Mouse (Mus musculus): ENCODE data around the gene Wbp2nl.
A peak's percentile ranks its signal among the peaks of the same experiment; 100 is the strongest.

Gene Wbp2nl

GRCm38 (mm10) chr15:82319613-82320012, 20.9 kb downstream of the Wbp2nl start:
- no peak for DNase-seq (ENCODE audit: low read depth)

DNA sequence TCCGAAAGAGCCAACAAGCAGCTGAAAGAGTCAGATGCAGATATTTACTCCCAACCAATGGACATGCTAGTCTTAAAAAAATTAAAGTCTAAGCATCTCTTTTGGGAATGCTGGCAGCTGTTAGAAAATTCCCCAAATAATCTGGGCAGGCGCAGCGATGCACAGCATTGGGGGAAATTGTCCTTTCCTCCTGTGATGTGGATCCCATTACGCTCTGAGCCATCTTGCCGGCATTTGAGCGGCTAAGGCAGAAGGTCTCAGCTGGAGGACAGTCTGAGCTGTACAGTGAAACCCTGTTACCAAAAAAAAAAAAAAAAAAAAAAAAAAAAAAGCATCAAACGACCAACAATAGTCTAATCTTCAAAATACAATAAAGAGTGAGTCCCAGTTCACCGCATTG, 23.4 kb downstream of the Wbp2nl start:
- DNase-seq (ENCODE audit: low read depth) = no peak

DNA sequence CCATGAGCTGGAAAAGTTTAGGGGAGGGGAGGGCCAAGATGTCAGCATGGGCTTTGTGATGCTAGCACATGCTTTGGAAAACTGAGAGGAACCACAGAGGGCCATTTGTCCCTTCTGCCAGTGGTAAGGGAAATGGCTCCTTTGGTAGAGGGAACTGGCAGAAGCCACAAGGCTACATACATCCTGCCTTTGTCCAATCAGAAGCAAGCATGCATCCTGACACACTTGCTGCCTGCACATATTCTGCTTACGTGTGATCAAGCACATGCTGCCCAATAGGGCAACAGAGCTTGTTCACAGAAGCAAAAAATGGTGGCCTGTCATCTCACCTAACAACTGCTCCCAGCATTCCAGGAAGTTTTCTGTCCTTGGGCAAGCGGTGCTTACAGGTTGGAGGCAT, 26.6 kb downstream of the Wbp2nl start:
- DNase-seq (ENCODE audit: low read depth) = no peak

GRCm38 (mm10) chr15:82335194-82335593, 36.4 kb downstream of the Wbp2nl start:
- no peak for DNase-seq (ENCODE audit: low read depth)

- DNase-seq (ENCODE audit: low read depth) = no peak
Measured at GRCm38 (mm10) chr15:82336629-82337028, 37.9 kb downstream of the Wbp2nl start.

DNA sequence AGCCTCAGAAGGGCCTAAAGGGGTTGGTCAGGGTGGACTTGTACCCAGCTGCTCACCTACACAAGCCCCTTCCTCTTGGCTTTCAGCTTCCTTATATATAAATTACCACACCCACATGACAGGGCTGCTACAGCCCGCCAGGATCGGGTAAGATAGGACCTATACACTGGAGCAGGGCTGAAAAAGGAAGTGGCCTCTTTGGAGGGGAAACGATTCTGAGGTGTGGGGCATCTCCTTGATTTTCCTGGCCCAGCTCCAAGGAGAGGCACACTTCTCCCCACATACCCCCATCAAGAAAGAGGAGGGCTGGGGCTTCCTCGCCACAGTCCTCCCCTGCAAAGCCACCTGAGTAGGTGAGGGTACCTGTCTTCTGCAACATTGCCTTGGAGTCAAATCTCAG, 39.1 kb downstream of the Wbp2nl start:
- DNase-seq (ENCODE audit: low read depth) = no peak

- DNase-seq (ENCODE audit: low read depth) = peak; percentile 93
Measured at GRCm38 (mm10) chr15:82338593-82339112, 39.9 kb downstream of the Wbp2nl start, which contains the start of the genes Naga, Pheta2 and Smdt1. Naga (minus strand) TSS chr15:82338925. Pheta2 (plus strand) TSS chr15:82338942. Smdt1 (plus strand) TSS chr15:82338959.

DNA sequence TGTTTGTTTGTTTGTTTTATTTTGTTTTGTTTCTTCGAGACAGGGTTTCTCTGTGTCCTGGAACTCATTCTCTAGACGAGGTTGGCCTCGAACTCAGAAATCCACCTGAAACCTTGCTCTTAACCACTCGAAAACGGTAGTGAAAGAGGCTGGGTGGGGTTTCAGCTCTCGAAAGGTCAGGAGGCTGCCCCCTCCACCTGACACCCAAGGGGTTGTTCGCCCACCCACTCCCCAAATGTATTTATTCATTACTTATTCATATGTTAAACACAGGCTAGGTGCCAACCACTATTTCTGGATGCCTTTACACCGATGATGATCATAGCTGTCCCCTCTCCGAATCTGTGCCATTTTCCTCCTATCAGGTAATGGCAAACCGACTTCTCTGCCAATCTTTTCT, 40.4 kb downstream of the Wbp2nl start:
- no peak for DNase-seq (ENCODE audit: low read depth)

- DNase-seq (ENCODE audit: low read depth) = no peak
Measured at GRCm38 (mm10) chr15:82339634-82340254, 41.0 kb downstream of the Wbp2nl start.

DNA sequence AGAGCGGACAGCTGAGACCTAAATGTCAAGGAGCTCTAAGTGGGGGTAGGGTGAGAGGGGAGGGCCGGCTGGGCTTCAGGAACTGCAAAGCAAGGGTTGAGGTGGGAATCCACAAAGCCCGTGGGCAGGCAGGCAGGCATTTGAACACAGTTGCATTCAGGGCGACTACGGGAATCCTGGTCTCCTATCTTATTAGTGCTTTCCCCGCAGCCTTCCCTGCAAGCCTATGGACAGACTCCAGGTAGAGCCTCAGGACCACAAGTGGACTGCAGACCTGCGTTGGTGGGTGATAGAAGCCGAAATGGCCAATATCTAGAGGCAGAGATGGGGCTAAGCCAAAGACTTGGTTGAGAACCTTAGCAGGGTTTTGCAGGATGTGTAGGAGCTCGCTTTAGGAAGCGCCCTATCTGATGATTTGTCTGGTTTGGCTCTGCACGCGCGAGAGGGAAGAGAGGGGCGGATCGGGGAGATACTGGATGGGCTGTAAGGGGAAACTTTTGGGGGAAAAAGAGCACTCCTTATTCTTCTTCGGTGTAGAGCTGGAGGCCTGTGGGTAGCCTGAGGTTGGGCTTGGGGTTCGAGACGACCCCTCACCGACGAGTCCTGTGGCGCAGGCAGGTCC, 41.8 kb downstream of the Wbp2nl start:
- DNase-seq (ENCODE audit: low read depth) = no peak

- no peak for DNase-seq (ENCODE audit: low read depth)
Measured at GRCm38 (mm10) chr15:82341036-82341501, 42.3 kb downstream of the Wbp2nl start.

DNA sequence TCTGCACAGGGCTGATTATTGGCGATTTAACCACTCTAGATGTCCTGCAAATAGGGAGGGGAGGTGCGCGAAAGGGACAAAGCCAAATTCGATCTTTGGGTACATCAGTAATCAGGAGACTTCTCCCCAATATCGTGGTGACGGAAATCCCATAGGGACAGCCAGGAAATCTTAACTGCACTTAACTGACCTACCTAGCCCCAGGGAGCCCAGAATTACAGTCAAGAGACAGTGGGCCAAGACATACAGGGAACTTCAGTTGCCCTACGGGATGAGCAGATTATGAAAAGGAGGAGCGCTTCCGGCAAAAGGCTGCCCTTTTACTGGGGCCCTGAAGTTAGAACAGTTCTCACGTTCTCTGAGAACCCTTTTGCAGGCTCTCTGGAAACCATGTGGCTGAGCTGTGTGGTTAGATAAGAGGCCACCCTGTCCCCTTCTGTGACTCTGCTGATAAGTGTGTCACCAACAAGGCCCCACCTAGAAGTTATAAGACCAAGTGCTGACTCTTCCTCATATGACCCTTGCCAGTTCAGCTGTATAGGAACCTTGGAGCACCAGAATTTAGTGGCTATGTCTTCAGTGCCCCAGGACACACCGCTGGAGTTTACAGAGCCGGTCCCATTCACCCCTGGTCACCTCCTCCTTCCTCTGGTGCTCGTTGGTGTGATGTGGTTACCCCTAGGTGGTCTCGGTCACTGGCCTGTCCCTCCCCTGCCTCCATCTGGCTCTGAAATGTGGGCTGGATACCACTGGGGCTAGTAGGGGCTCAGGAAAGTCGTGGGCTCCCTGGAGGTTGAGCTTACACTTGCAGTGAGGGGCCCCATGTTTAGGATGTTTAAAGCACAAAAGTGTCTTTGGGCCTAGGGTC, 43.2 kb downstream of the Wbp2nl start:
- DNase-seq (ENCODE audit: low read depth) = peak; percentile 71

- no peak for DNase-seq (ENCODE audit: low read depth)
Measured at GRCm38 (mm10) chr15:82342543-82342935, 43.8 kb downstream of the Wbp2nl start.

GRCm38 (mm10) chr15:82343368-82344287, 44.9 kb downstream of the Wbp2nl start:
- DNase-seq (ENCODE audit: low read depth) = no peak

- no peak for DNase-seq (ENCODE audit: low read depth)
Measured at GRCm38 (mm10) chr15:82344971-82345370, 46.2 kb downstream of the Wbp2nl start.

- peak; percentile 99 for DNase-seq (ENCODE audit: low read depth)
Measured at GRCm38 (mm10) chr15:82345820-82346470, 47.2 kb downstream of the Wbp2nl start.

GRCm38 (mm10) chr15:82346580-82347302, 48.0 kb downstream of the Wbp2nl start:
- no peak for DNase-seq (ENCODE audit: low read depth)

DNA sequence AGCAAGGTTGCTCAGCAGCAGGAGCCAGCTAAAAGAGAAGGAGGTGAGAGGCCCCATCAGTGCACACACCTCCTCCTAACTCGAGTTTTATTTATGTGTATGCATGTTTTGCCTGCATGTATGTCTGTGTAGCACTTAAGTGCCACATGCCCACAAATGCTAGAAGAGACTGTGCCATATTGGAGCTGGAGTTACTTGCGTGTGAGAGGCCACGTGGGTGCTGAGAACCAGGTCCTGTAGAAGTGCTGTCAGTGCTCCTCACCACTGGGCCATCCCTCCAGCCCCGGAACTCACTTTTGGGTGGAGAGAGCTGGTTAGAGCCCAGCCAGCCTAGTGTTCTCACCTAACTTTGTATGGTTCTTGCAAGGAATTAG, 48.5 kb downstream of the Wbp2nl start:
- DNase-seq (ENCODE audit: low read depth) = no peak

DNA sequence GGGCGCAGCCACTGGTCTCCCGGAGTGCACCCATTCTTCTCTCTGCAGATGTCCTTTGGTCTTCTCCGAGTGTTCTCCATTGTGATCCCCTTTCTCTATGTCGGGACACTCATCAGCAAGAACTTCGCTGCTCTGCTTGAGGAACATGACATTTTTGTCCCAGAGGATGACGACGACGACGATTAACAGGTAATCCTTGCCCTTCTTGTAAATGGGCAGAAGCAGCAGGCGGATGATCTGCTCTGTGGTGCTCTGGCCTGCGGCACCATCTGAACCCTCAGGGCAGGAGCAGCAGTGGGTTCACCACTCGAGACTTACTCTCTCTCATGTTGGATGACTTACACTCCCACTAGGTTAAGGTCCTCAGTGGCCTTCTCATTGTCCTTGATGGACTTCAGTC, 49.1 kb downstream of the Wbp2nl start:
- DNase-seq (ENCODE audit: low read depth) = no peak
